Mouse (Mus musculus): ENCODE measurements around the gene Atp8b2.

GRCm38 (mm10) chr3:89928956-89929355, 34.4 kb downstream of the Atp8b2 start:
- TF ChIP-seq CTCF (IDR thresholded peaks at IDR 0.05; ENCODE audit: control insufficient read depth, insufficient read depth, low read length) (no peak), POLR2A (IDR thresholded peaks at IDR 0.05; ENCODE audit: borderline replicate concordance, control insufficient read depth, low read depth, low read length) (no peak)
